Mouse (Mus musculus): ENCODE measurements at regions not wholly inside any gene's neighbourhood (a gene's known extent, or its start where the extent isn't known, plus 50 kb on each side); places are given as distances from the start of the nearest gene placed in this dataset.

GRCm38 (mm10) chr17:80884886-80885285 is 59.5 kb upstream of the Tmem178 start:
- Histone ChIP-seq H3K27me3 (ENCODE audit: control insufficient read depth in 1 of 2, insufficient read depth in 2 of 2, low read length in 2 of 2) (peaks cover 0 to 4% of the 10 kb centered on the region in 2 experiments; a peak in 1 of 4 replicates), H3K27ac (ENCODE audit: control insufficient read depth, low read depth, low read length) (no peak overlapping the region), H3K9ac (ENCODE audit: control insufficient read depth, low read depth, low read length, poor library complexity, severe bottlenecking) (no peak overlapping the region), H3K9me3 (replicated peaks; ENCODE audit: insufficient read depth, low read length) (no peaks in the 10 kb centered on the region), H3K4me1 (ENCODE audit: control insufficient read depth in 1 of 2, insufficient read depth in 2 of 2, low read length in 2 of 2) (0 out of 4 replicates have a peak, but pooled peaks cover 0 to 2% of the 10 kb centered on the region in 2 experiments), H3K79me2 (ENCODE audit: control insufficient read depth, insufficient read depth, low read length, poor library complexity) (no peaks in the 10 kb centered on the region), H3K36me3 (ENCODE audit: control insufficient read depth in 1 of 2, insufficient read depth in 2 of 2, low read length in 2 of 2) (no peaks in the 10 kb centered on the region), H3K4me3 (ENCODE audit: control insufficient read depth in 1 of 2, insufficient read depth in 1 of 2, low read depth in 2 of 2, low read length in 2 of 2) (no peak overlapping the region)
- DNase-seq (ENCODE audit: low read depth, low spot score) = no peak
- TF ChIP-seq TAL1 (IDR thresholded peaks at IDR 0.05; ENCODE audit: low read length) = no peak
- TF ChIP-seq MYB (IDR thresholded peaks at IDR 0.05; ENCODE audit: low read depth, low read length) = no peak
- TF ChIP-seq NELFE (IDR thresholded peaks at IDR 0.05; ENCODE audit: low read depth, low read length) = no peak

DNA sequence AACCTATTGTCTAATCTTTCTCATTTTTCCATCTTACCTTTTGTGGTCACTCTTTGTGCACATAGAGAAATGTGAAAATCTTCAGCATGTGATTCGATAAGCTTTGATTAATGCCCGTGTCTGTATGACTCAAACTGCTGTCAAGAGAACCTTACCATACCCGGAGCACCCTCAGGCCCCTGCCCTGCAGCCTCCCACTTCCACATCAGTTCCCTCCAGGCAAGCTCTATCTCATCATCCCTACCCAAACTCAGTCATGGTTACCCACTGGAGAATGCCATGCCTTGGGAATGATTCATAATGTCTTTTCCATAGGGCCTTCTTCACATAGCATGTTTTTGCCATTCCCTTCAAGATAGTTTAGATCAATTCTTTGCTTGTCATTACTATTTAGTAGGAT is 62.0 kb upstream of the Tmem178 start:
- Histone ChIP-seq H3K36me3 (ENCODE audit: control insufficient read depth in 1 of 2, insufficient read depth in 2 of 2, low read length in 2 of 2) (no peaks in the 10 kb centered on the region), H3K4me1 (ENCODE audit: control insufficient read depth in 1 of 2, insufficient read depth in 2 of 2, low read length in 2 of 2) (no peaks in the 10 kb centered on the region), H3K4me3 (ENCODE audit: control insufficient read depth in 1 of 2, insufficient read depth in 1 of 2, low read depth in 2 of 2, low read length in 2 of 2) (no peak overlapping the region), H3K9me3 (replicated peaks; ENCODE audit: insufficient read depth, low read length) (no peaks in the 10 kb centered on the region), H3K27me3 (ENCODE audit: control insufficient read depth in 1 of 2, insufficient read depth in 2 of 2, low read length in 2 of 2) (peaks cover 0 to 4% of the 10 kb centered on the region in 2 experiments; a peak in 1 of 4 replicates), H3K9ac (ENCODE audit: control insufficient read depth, low read depth, low read length, poor library complexity, severe bottlenecking) (no peak overlapping the region), H3K79me2 (ENCODE audit: control insufficient read depth, insufficient read depth, low read length, poor library complexity) (no peaks in the 10 kb centered on the region), H3K27ac (ENCODE audit: control insufficient read depth, low read depth, low read length) (no peak overlapping the region)
- no peak for DNase-seq (ENCODE audit: low read depth, low spot score)
- TF ChIP-seq GATA1 (IDR thresholded peaks at IDR 0.05; ENCODE audit: low read depth, low read length) (no peak), MYC (IDR thresholded peaks at IDR 0.05; ENCODE audit: low read depth, low read length) (no peak), SMC3 (IDR thresholded peaks at IDR 0.05; ENCODE audit: low read depth, low read length) (no peak), POLR2AphosphoS2 (IDR thresholded peaks at IDR 0.05; ENCODE audit: low read length) (no peak), TAL1 (IDR thresholded peaks at IDR 0.05; ENCODE audit: low read length) (no peak), ZNF384 (IDR thresholded peaks at IDR 0.05; ENCODE audit: low read depth, low read length) (no peak), MYB (IDR thresholded peaks at IDR 0.05; ENCODE audit: low read depth, low read length) (no peak), ETS1 (IDR thresholded peaks at IDR 0.05; ENCODE audit: low read depth, low read length) (no peak), RAD21 (IDR thresholded peaks at IDR 0.05; ENCODE audit: low read depth, low read length) (no peak), SIN3A (IDR thresholded peaks at IDR 0.05; ENCODE audit: low read length) (no peak), JUND (IDR thresholded peaks at IDR 0.05; ENCODE audit: low read depth, low read length) (no peak), CHD1 (IDR thresholded peaks at IDR 0.05; ENCODE audit: low read depth, low read length) (no peak), MAX (IDR thresholded peaks at IDR 0.05; ENCODE audit: low read length) (no peak), ZC3H11A (IDR thresholded peaks at IDR 0.05; ENCODE audit: low read depth, low read length) (no peak)

DNA sequence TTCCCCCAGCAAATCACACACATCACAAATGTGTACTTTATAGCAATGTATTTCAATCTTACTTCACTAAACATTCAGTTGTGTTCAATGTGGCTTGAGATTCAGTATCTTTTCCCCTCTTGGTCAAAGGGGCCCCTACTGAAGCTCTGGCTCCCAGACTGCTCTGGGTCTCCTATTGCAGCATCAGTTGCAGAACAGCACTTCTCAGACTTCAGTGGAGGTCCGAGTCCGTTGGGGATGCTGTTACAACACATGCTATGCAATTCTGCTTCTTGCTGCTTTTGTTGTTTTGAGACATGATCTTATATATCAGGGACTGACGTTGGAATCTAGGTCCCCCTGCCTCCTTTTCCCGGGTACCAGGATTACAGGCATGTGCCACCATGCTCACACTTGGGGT is 64.1 kb upstream of the Tmem178 start:
- no peaks in the 10 kb centered on the region for H3K79me2 ChIP-seq (ENCODE audit: control insufficient read depth, insufficient read depth, low read length, poor library complexity)
- H3K27ac ChIP-seq (ENCODE audit: control insufficient read depth, low read depth, low read length) = no peak overlapping the region
- DNase-seq (ENCODE audit: low read depth, low spot score) = no peak
- no peaks in the 10 kb centered on the region for H3K36me3 ChIP-seq (ENCODE audit: control insufficient read depth in 1 of 2, insufficient read depth in 2 of 2, low read length in 2 of 2)
- no peaks in the 10 kb centered on the region for H3K9me3 ChIP-seq (replicated peaks; ENCODE audit: insufficient read depth, low read length)
- no peaks in the 10 kb centered on the region for H3K4me1 ChIP-seq (ENCODE audit: control insufficient read depth in 1 of 2, insufficient read depth in 2 of 2, low read length in 2 of 2)
- TF ChIP-seq MAFK (IDR thresholded peaks at IDR 0.05; ENCODE audit: borderline replicate concordance, low read depth, low read length) (no peak), RAD21 (IDR thresholded peaks at IDR 0.05; ENCODE audit: low read depth, low read length) (no peak), MXI1 (IDR thresholded peaks at IDR 0.05; ENCODE audit: low read depth, low read length) (no peak)
- no peak overlapping the region for H3K9ac ChIP-seq (ENCODE audit: control insufficient read depth, low read depth, low read length, poor library complexity, severe bottlenecking)
- peaks cover 0 to 4% of the 10 kb centered on the region in 2 experiments; a peak in 1 of 4 replicates for H3K27me3 ChIP-seq (ENCODE audit: control insufficient read depth in 1 of 2, insufficient read depth in 2 of 2, low read length in 2 of 2)
- H3K4me3 ChIP-seq (ENCODE audit: control insufficient read depth in 1 of 2, insufficient read depth in 1 of 2, low read depth in 2 of 2, low read length in 2 of 2) = no peak overlapping the region

Measured in MEL (cell line).